Mouse (Mus musculus) midbrain, embryonic 16.5 days (tissue): ENCODE measurements around the gene Syt1. TPM values are rescaled to one million over a fixed set of nuclear protein-coding genes. Genes with fewer than 3 reads are reported as not detected.

Experiments used
- ATAC-seq: fragments of 200-750 bp; cut with Nextera tagmentation; 2 replicates; pipeline ENCODE4 v1.8.0; 2017; ENCODE audit warnings: moderate TSS enrichment
- H3K27ac ChIP-seq: fragments of 300-500 bp; sonication (generic); 2 replicates; pipeline ENCODE4 v1.5.1; 2014; ENCODE audit warnings: mild to moderate bottlenecking, low read length, mixed read lengths
- H3K27me3 ChIP-seq: fragments of 300-500 bp; sonication (generic); 2 replicates; pipeline ENCODE4 v1.6.1; 2014; ENCODE audit warnings: low read depth, low read length, mixed read lengths; ENCODE audit not compliant: control insufficient read depth, insufficient read depth
- H3K36me3 ChIP-seq: fragments of 300-500 bp; sonication (generic); 2 replicates; pipeline ENCODE4 v1.6.1; 2014; ENCODE audit warnings: mild to moderate bottlenecking, low read length, moderate library complexity, mixed read lengths; ENCODE audit not compliant: control insufficient read depth, insufficient read depth
- H3K4me1 ChIP-seq: fragments of 300-500 bp; sonication (generic); 2 replicates; pipeline ENCODE4 v1.6.1; 2014; ENCODE audit warnings: mild to moderate bottlenecking, low read length, mixed read lengths; ENCODE audit not compliant: control insufficient read depth, insufficient read depth
- H3K4me2 ChIP-seq: fragments of 300-500 bp; sonication (generic); 2 replicates; pipeline ENCODE4 v1.6.1; 2014; ENCODE audit warnings: mild to moderate bottlenecking, low read length, mixed read lengths
- H3K4me3 ChIP-seq: fragments of 300-500 bp; sonication (generic); 2 replicates; pipeline ENCODE4 v1.5.1; 2014; ENCODE audit warnings: low read depth, mild to moderate bottlenecking, low read length, moderate library complexity, mixed read lengths
- H3K9ac ChIP-seq: fragments of 300-500 bp; sonication (generic); 2 replicates; pipeline ENCODE4 v1.6.1; 2014; ENCODE audit warnings: low read depth, low read length, mixed read lengths
- H3K9me3 ChIP-seq: fragments of 300-500 bp; sonication (generic); replicated peaks from 2 replicates; pipeline ENCODE4 v1.6.1; 2014; ENCODE audit warnings: mild to moderate bottlenecking, low read length, mixed read lengths; ENCODE audit not compliant: control insufficient read depth, poor library complexity, severe bottlenecking
- WGBS: fragments of 180-500 bp; shearing (Covaris S2); extraction: QIAGEN DNeasy Blood & Tissue Kit; methylation state at CpG from one replicate; pipeline ENCODE4 v1.1.7; 2014; 5-methylcytosine and 5-hydroxymethylcytosine counted together
- polyA plus RNA-seq: library from polyadenylated mRNA; unstranded; fragments of >200 nt; fragmentation: Nextera tagmentation; extraction: Ambion mirVana; gene quantifications from 2 replicates; pipeline ENCODE4 v1.2.1, GENCODE M21; 2015

The Syt1 gene
- polyA plus RNA-seq, 1 experiment from 2014 or later: 146 TPM

DNA sequence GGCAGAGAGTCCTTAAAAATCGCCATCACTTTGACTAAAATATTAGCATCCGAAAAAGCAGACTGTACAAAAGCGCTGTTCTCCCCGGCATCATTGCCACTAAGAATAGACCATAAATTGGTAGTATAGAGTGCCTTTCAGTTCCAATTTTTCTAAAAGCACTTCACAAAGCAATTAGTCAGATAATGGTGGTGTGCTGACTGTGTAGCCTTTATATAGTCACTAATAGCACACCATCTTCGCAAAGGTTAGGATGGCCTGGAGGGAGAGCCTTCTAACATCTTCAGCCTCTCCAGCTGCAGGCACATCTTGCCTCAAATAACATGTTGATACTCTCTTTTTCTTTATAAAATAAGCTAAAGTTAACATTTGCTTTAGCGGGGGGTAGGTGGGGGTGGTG lies 138.4 kb downstream of the Syt1 start:
- 62% methylated on average over 6 of the region's 6 CpGs for WGBS
- no peaks in the 10 kb centered on the region for H3K36me3 ChIP-seq
- no peak for ATAC-seq
- no peaks in the 10 kb centered on the region for H3K9me3 ChIP-seq
- H3K27ac ChIP-seq: no peak overlapping the region
- no peak overlapping the region for H3K4me3 ChIP-seq
- H3K4me2 ChIP-seq: no peak overlapping the region
- H3K4me1 ChIP-seq: peaks cover 7% of the 10 kb centered on the region; the same call in 1 of the 2 replicates
- H3K27me3 ChIP-seq: no peaks in the 10 kb centered on the region
- H3K9ac ChIP-seq: no peak overlapping the region

DNA sequence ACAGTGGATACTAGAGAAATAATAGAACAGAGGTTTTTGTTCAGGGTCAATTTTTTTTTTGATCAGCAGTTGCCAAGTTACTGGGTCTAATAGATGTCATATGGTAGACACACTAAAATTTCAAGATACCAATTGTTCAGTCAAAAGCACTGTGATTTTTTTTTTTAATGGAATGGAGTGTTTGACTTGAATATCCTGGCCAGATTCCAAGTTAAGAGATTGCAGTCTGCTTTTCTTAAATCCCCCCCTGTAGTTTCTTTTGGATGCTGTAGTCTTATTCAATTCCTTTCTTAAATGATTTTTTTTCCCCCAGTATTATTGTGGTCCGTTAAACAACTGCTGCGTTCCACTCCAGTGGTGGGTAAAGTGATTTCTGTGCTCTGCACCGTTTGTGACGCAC lies 140.2 kb downstream of the Syt1 start:
- Histone ChIP-seq H3K9ac (no peak overlapping the region), H3K27ac (no peak overlapping the region), H3K4me1 (peaks cover 11% of the 10 kb centered on the region; the same call in 1 of the 2 replicates), H3K27me3 (no peaks in the 10 kb centered on the region), H3K4me3 (no peak overlapping the region), H3K4me2 (no peak overlapping the region), H3K9me3 (no peaks in the 10 kb centered on the region), H3K36me3 (no peaks in the 10 kb centered on the region)
- ATAC-seq: no peak
- 40% methylated on average over 4 of the region's 4 CpGs for WGBS

GRCm38 (mm10) chr10:108868136-108868535 lies 142.6 kb downstream of the Syt1 start:
- Histone ChIP-seq H3K9ac (no peak overlapping the region), H3K36me3 (no peaks in the 10 kb centered on the region), H3K9me3 (no peaks in the 10 kb centered on the region), H3K27me3 (no peaks in the 10 kb centered on the region), H3K4me1 (peaks cover 11% of the 10 kb centered on the region; the same call in 1 of the 2 replicates), H3K4me2 (no peak overlapping the region), H3K4me3 (no peak overlapping the region), H3K27ac (no peak overlapping the region)
- ATAC-seq: no peak
- 88% methylated on average over 4 of the region's 4 CpGs for WGBS

DNA sequence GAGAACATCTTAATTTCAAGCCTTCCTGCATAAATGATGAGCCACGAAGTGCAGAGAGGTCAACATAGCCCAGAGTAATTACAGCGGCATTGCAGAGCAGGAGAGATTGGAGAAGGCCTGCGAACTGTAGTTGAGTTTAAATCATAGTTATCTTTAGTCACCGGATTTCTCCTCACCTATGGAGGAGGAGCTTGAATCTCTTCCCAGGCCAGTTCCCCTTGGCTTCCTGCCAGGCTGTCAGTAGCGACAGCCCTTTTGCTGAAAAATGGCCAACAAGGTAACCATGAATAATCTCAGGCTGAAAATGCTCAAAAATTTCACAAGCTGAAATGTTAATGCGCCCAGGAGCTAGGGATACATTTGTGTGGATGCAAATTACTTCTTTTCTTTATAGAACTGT lies 143.6 kb downstream of the Syt1 start:
- no peak overlapping the region for H3K9ac ChIP-seq
- H3K4me1 ChIP-seq: peaks cover 7% of the 10 kb centered on the region; the same call in 1 of the 2 replicates
- H3K4me3 ChIP-seq: no peak overlapping the region
- WGBS: 55% methylated on average over 6 of the region's 6 CpGs
- H3K36me3 ChIP-seq: no peaks in the 10 kb centered on the region
- H3K9me3 ChIP-seq: no peaks in the 10 kb centered on the region
- no peaks in the 10 kb centered on the region for H3K27me3 ChIP-seq
- H3K4me2 ChIP-seq: no peak overlapping the region
- ATAC-seq: no peak
- no peak overlapping the region for H3K27ac ChIP-seq

- no peak for ATAC-seq
- Histone ChIP-seq H3K9me3 (no peaks in the 10 kb centered on the region), H3K4me3 (no peak overlapping the region), H3K4me2 (no peak overlapping the region), H3K4me1 (peaks cover 7% of the 10 kb centered on the region; the same call in 1 of the 2 replicates), H3K27me3 (no peaks in the 10 kb centered on the region), H3K36me3 (no peaks in the 10 kb centered on the region), H3K27ac (no peak overlapping the region), H3K9ac (no peak overlapping the region)
- 97% methylated on average over 4 of the region's 4 CpGs for WGBS
These were observed 145.2 kb downstream of the Syt1 start for GRCm38 (mm10) chr10:108865586-108865985.

GRCm38 (mm10) chr10:108855986-108856385 lies 154.8 kb downstream of the Syt1 start:
- Histone ChIP-seq H3K4me3 (no peak overlapping the region), H3K9ac (no peak overlapping the region), H3K27ac (no peak overlapping the region), H3K9me3 (no peaks in the 10 kb centered on the region), H3K4me1 (no peaks in the 10 kb centered on the region; the same call in 1 of the 2 replicates), H3K36me3 (no peaks in the 10 kb centered on the region), H3K27me3 (no peaks in the 10 kb centered on the region), H3K4me2 (no peak overlapping the region)
- no peak for ATAC-seq
- 81% methylated on average over 6 of the region's 6 CpGs for WGBS

- ATAC-seq: no peak
- 87% methylated on average over 4 of the region's 4 CpGs for WGBS
- Histone ChIP-seq H3K4me3 (no peak overlapping the region), H3K36me3 (no peaks in the 10 kb centered on the region), H3K4me1 (no peaks in the 10 kb centered on the region; the same call in 1 of the 2 replicates), H3K9ac (no peak overlapping the region), H3K4me2 (no peak overlapping the region), H3K9me3 (no peaks in the 10 kb centered on the region), H3K27me3 (no peaks in the 10 kb centered on the region), H3K27ac (no peak overlapping the region)
These were observed 158.0 kb downstream of the Syt1 start for GRCm38 (mm10) chr10:108852757-108853156.

- no peak for ATAC-seq
- 87% methylated on average over 1 of the region's 1 CpGs for WGBS
These were observed 173.3 kb downstream of the Syt1 start for GRCm38 (mm10) chr10:108837434-108837833.

GRCm38 (mm10) chr10:108832248-108832647 lies 178.5 kb downstream of the Syt1 start:
- peak; percentile 58; the same call in 1 of the 2 replicates for ATAC-seq
- Histone ChIP-seq H3K27ac (peak overlapping the region; percentile 37; the same call in 1 of the 2 replicates), H3K9ac (no peak overlapping the region), H3K4me1 (peaks cover 10% of the 10 kb centered on the region), H3K9me3 (no peaks in the 10 kb centered on the region), H3K4me3 (no peak overlapping the region; the same call in 1 of the 2 replicates), H3K4me2 (peak overlapping the region; percentile 46), H3K27me3 (no peaks in the 10 kb centered on the region), H3K36me3 (no peaks in the 10 kb centered on the region)
- 32% methylated on average over 6 of the region's 6 CpGs for whole genome bisulfite sequencing

More at GRCm38 (mm10) chr10:108837434-108837833, 173.3 kb downstream of the Syt1 start:
- no peak overlapping the region for H3K4me3 ChIP-seq
- peaks cover 1% of the 10 kb centered on the region; the same call in 1 of the 2 replicates for H3K4me1 ChIP-seq
- H3K4me2 ChIP-seq: no peak overlapping the region
- H3K27me3 ChIP-seq: no peaks in the 10 kb centered on the region
- H3K27ac ChIP-seq: no peak overlapping the region
- H3K9me3 ChIP-seq: no peaks in the 10 kb centered on the region
- H3K9ac ChIP-seq: no peak overlapping the region
- H3K36me3 ChIP-seq: no peaks in the 10 kb centered on the region
